Mouse (Mus musculus): Measurements from ENCODE around the gene Neu1. TPM values are rescaled to one million over a fixed set of nuclear protein-coding genes. Genes with fewer than 3 reads are reported as not detected.

Neu1 gene
- polyA plus RNA-seq, 1 experiment from 2014 or later: 16.0 TPM

GRCm38 (mm10) chr17:34893072-34893824, 37.8 kb upstream of the Neu1 start:
- Histone ChIP-seq H3K4me1 (ENCODE audit: control insufficient read depth, insufficient read depth, low read length) (peaks cover 29% of the 10 kb centered on the region), H3K27ac (ENCODE audit: low read depth, low read length) (peak overlapping the region; percentile 89), H3K27me3 (ENCODE audit: control insufficient read depth, insufficient read depth, low read length) (no peaks in the 10 kb centered on the region), H3K4me3 (ENCODE audit: low read depth, low read length) (peak overlapping the region; percentile 95), H3K9me3 (replicated peaks; ENCODE audit: control insufficient read depth, low read length) (no peaks in the 10 kb centered on the region), H3K36me3 (ENCODE audit: control insufficient read depth, insufficient read depth, low read length) (peaks cover 9% of the 10 kb centered on the region), H3K9ac (ENCODE audit: low read depth, low read length) (0 out of 2 replicates have a peak overlapping the region, but pooled peaks have one; percentile 96), H3K4me2 (peak overlapping the region; percentile 92)
- no peak for ATAC-seq (replicated peaks; ENCODE audit: insufficient number of reproducible peaks, low FRiP score, low TSS enrichment)
- WGBS (ENCODE audit: insufficient replicate concordance): 75% methylated on average over 12 of the region's 12 CpGs

DNA sequence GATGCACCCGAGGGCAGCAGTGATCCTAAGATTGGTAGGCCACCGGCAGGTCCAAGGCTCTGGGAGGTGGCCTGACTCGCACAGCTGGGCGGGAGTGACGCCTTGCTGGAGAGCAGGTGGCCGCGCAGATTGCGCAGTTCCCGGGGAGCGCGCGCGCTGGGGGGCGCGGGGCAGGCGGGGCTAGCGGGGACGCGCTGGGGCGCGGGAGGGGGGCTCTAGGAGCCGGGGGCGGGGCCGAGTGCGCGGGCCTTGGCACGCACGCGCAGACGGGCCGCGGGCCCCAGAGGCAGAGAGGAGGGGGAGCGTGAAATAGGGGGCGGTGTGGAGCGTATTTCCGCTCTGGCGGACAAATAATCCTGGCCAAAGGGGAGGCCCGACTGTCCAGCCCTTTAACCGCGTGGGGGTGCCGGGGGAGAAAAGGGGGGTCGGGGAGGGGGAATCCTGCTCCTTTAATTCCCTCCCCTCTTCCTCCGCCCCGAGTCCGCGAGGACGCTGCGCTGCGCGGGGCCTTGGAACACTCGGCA, 36.9 kb upstream of the Neu1 start:
- peaks cover 9% of the 10 kb centered on the region for H3K36me3 ChIP-seq (ENCODE audit: control insufficient read depth, insufficient read depth, low read length)
- H3K27me3 ChIP-seq (ENCODE audit: control insufficient read depth, insufficient read depth, low read length): no peaks in the 10 kb centered on the region
- peaks cover 29% of the 10 kb centered on the region for H3K4me1 ChIP-seq (ENCODE audit: control insufficient read depth, insufficient read depth, low read length)
- H3K9ac ChIP-seq (ENCODE audit: low read depth, low read length): peak overlapping the region; percentile 96
- WGBS (ENCODE audit: insufficient replicate concordance): 2% methylated on average over 37 of the region's 51 CpGs
- peak overlapping the region; percentile 95 for H3K4me3 ChIP-seq (ENCODE audit: low read depth, low read length)
- no peaks in the 10 kb centered on the region for H3K9me3 ChIP-seq (replicated peaks; ENCODE audit: control insufficient read depth, low read length)
- peak overlapping the region; percentile 89 for H3K27ac ChIP-seq (ENCODE audit: low read depth, low read length)
- peak overlapping the region; percentile 92 for H3K4me2 ChIP-seq
- peak; percentile 81 for ATAC-seq (replicated peaks; ENCODE audit: insufficient number of reproducible peaks, low FRiP score, low TSS enrichment)

- peaks cover 29% of the 10 kb centered on the region for H3K4me1 ChIP-seq (ENCODE audit: control insufficient read depth, insufficient read depth, low read length)
- H3K9ac ChIP-seq (ENCODE audit: low read depth, low read length): peak overlapping the region; percentile 96
- WGBS (ENCODE audit: insufficient replicate concordance): 10% methylated on average over 51 of the region's 51 CpGs
- H3K27ac ChIP-seq (ENCODE audit: low read depth, low read length): peak overlapping the region; percentile 89
- H3K4me2 ChIP-seq: peak overlapping the region; percentile 92
- peak; percentile 6; the same call in 1 of the 2 replicates for ATAC-seq (replicated peaks; ENCODE audit: insufficient number of reproducible peaks, low FRiP score, low TSS enrichment)
- H3K4me3 ChIP-seq (ENCODE audit: low read depth, low read length): peak overlapping the region; percentile 95
- H3K36me3 ChIP-seq (ENCODE audit: control insufficient read depth, insufficient read depth, low read length): peaks cover 9% of the 10 kb centered on the region
- no peaks in the 10 kb centered on the region for H3K27me3 ChIP-seq (ENCODE audit: control insufficient read depth, insufficient read depth, low read length)
- no peaks in the 10 kb centered on the region for H3K9me3 ChIP-seq (replicated peaks; ENCODE audit: control insufficient read depth, low read length)
Measured at GRCm38 (mm10) chr17:34894801-34895530, 36.1 kb upstream of the Neu1 start.

GRCm38 (mm10) chr17:34895724-34896123, 35.3 kb upstream of the Neu1 start:
- H3K27me3 ChIP-seq (ENCODE audit: control insufficient read depth, insufficient read depth, low read length): no peaks in the 10 kb centered on the region
- no peaks in the 10 kb centered on the region for H3K9me3 ChIP-seq (replicated peaks; ENCODE audit: control insufficient read depth, low read length)
- H3K36me3 ChIP-seq (ENCODE audit: control insufficient read depth, insufficient read depth, low read length): peaks cover 9% of the 10 kb centered on the region
- H3K9ac ChIP-seq (ENCODE audit: low read depth, low read length): no peak overlapping the region
- ATAC-seq (replicated peaks; ENCODE audit: insufficient number of reproducible peaks, low FRiP score, low TSS enrichment): no peak
- H3K4me3 ChIP-seq (ENCODE audit: low read depth, low read length): peak overlapping the region; percentile 95; the same call in 1 of the 2 replicates
- H3K4me1 ChIP-seq (ENCODE audit: control insufficient read depth, insufficient read depth, low read length): peaks cover 29% of the 10 kb centered on the region
- H3K4me2 ChIP-seq: peak overlapping the region; percentile 92
- 93% methylated on average over 15 of the region's 15 CpGs for WGBS (ENCODE audit: insufficient replicate concordance)
- H3K27ac ChIP-seq (ENCODE audit: low read depth, low read length): no peak overlapping the region

DNA sequence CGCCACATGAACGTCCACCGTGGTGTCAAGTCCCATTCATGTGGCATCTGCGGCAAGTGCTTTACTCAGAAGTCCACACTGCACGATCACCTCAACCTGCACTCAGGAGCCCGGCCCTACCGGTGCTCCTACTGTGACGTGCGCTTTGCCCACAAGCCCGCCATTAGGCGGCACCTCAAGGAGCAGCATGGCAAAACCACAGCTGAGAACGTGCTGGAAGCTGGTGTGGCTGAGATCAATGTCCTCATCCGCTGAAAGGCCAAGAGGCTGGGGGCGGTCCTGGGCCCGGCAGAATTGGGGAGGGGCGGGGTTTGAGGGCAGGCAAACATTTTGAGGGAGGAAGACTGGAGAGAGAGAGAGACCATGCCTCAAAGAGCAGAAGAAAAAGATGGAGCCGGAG, 34.7 kb upstream of the Neu1 start:
- no peak for ATAC-seq (replicated peaks; ENCODE audit: insufficient number of reproducible peaks, low FRiP score, low TSS enrichment)
- WGBS (ENCODE audit: insufficient replicate concordance): 84% methylated on average over 17 of the region's 17 CpGs
- no peaks in the 10 kb centered on the region for H3K9me3 ChIP-seq (replicated peaks; ENCODE audit: control insufficient read depth, low read length)
- H3K4me3 ChIP-seq (ENCODE audit: low read depth, low read length): no peak overlapping the region
- H3K27me3 ChIP-seq (ENCODE audit: control insufficient read depth, insufficient read depth, low read length): no peaks in the 10 kb centered on the region
- H3K27ac ChIP-seq (ENCODE audit: low read depth, low read length): no peak overlapping the region
- peaks cover 9% of the 10 kb centered on the region for H3K36me3 ChIP-seq (ENCODE audit: control insufficient read depth, insufficient read depth, low read length)
- H3K4me1 ChIP-seq (ENCODE audit: control insufficient read depth, insufficient read depth, low read length): peaks cover 29% of the 10 kb centered on the region
- no peak overlapping the region for H3K9ac ChIP-seq (ENCODE audit: low read depth, low read length)
- no peak overlapping the region for H3K4me2 ChIP-seq

- Histone ChIP-seq H3K36me3 (ENCODE audit: control insufficient read depth, insufficient read depth, low read length) (peaks cover 11% of the 10 kb centered on the region), H3K4me1 (ENCODE audit: control insufficient read depth, insufficient read depth, low read length) (peaks cover 29% of the 10 kb centered on the region), H3K4me3 (ENCODE audit: low read depth, low read length) (peak overlapping the region; percentile 78), H3K27me3 (ENCODE audit: control insufficient read depth, insufficient read depth, low read length) (no peaks in the 10 kb centered on the region), H3K9me3 (replicated peaks; ENCODE audit: control insufficient read depth, low read length) (no peaks in the 10 kb centered on the region), H3K9ac (ENCODE audit: low read depth, low read length) (peak overlapping the region; percentile 98), H3K4me2 (peak overlapping the region; percentile 93), H3K27ac (ENCODE audit: low read depth, low read length) (peak overlapping the region; percentile 90)
- 10% methylated on average over 10 of the region's 10 CpGs for WGBS (ENCODE audit: insufficient replicate concordance)
- no peak for ATAC-seq (replicated peaks; ENCODE audit: insufficient number of reproducible peaks, low FRiP score, low TSS enrichment)
Measured at GRCm38 (mm10) chr17:34897373-34898159, 33.5 kb upstream of the Neu1 start.

- H3K9ac ChIP-seq (ENCODE audit: low read depth, low read length): peak within 1 kb of the TSS; percentile 98
- peaks cover 29% of the 10 kb centered on the region for H3K4me1 ChIP-seq (ENCODE audit: control insufficient read depth, insufficient read depth, low read length)
- H3K36me3 ChIP-seq (ENCODE audit: control insufficient read depth, insufficient read depth, low read length): peaks cover 13% of the 10 kb centered on the region
- peak within 1 kb of the TSS; percentile 78 for H3K4me3 ChIP-seq (ENCODE audit: low read depth, low read length)
- no peak; the same call in 1 of the 2 replicates for ATAC-seq (replicated peaks; ENCODE audit: insufficient number of reproducible peaks, low FRiP score, low TSS enrichment)
- H3K9me3 ChIP-seq (replicated peaks; ENCODE audit: control insufficient read depth, low read length): no peaks in the 10 kb centered on the region
- H3K4me2 ChIP-seq: peak within 1 kb of the TSS; percentile 93
- no peaks in the 10 kb centered on the region for H3K27me3 ChIP-seq (ENCODE audit: control insufficient read depth, insufficient read depth, low read length)
- peak within 1 kb of the TSS; percentile 90 for H3K27ac ChIP-seq (ENCODE audit: low read depth, low read length)
- WGBS (ENCODE audit: insufficient replicate concordance): under 1% methylated on average over 23 of the region's 44 CpGs
Measured at GRCm38 (mm10) chr17:34898160-34898586, 32.9 kb upstream of the Neu1 start, which contains the start of the genes C2 and Ehmt2. TSS of gene C2 (minus strand) at chr17:34898265. TSS of gene Ehmt2 (plus strand) at chr17:34898469.

DNA sequence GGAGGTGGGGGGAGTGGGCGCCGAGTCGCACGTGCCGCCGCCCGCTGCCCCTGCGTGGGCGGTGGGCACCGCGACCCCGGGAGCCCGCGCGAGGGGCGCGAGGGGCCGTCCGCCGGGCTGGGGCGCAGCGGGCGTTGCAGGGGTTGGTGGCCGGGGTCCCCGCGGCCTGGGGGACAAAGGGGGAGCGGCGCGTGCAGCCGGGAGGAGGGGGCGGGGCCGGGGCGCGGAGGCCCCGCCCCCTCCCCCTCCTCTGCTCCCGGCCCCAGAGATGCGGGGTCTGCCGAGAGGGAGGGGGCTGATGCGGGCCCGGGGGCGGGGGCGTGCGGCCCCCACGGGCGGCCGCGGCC, 32.4 kb upstream of the Neu1 start:
- no peak for ATAC-seq (replicated peaks; ENCODE audit: insufficient number of reproducible peaks, low FRiP score, low TSS enrichment)
- Histone ChIP-seq H3K9me3 (replicated peaks; ENCODE audit: control insufficient read depth, low read length) (no peaks in the 10 kb centered on the region), H3K4me1 (ENCODE audit: control insufficient read depth, insufficient read depth, low read length) (peaks cover 26% of the 10 kb centered on the region), H3K4me3 (ENCODE audit: low read depth, low read length) (peak overlapping the region; percentile 78), H3K27me3 (ENCODE audit: control insufficient read depth, insufficient read depth, low read length) (no peaks in the 10 kb centered on the region), H3K9ac (ENCODE audit: low read depth, low read length) (peak overlapping the region; percentile 98), H3K36me3 (ENCODE audit: control insufficient read depth, insufficient read depth, low read length) (peaks cover 15% of the 10 kb centered on the region), H3K4me2 (peak overlapping the region; percentile 93), H3K27ac (ENCODE audit: low read depth, low read length) (peak overlapping the region; percentile 90)
- WGBS (ENCODE audit: insufficient replicate concordance): under 1% methylated on average over 16 of the region's 47 CpGs

Measured in heart, embryonic 11.5 days (tissue).